Mouse (Mus musculus) regulatory T cell (primary cell): Measurements from ENCODE around the gene Kif24.

ENCODE experiments used
- in situ Hi-C: fragments of 300-600 bp; cut with MboI, MseI; formaldehyde crosslinking; loops from one replicate; pipeline ENCODE4 v1.15.1; 2025; ENCODE audit warnings: high pct_unique_total_duplicates

Kif24 gene

GRCm38 (mm10) chr4:41464345-41465286, at the start of gene Kif24, which contains the start of gene Nudt2:
TSS of gene Kif24 (minus strand) at chr4:41464887.
TSS of gene Nudt2 (plus strand) at chr4:41465151.
- in situ Hi-C loops: loop anchor here (10.0 kb wide), 1 partner anchor 760 kb away; the partner anchor contains the start of gene Aptx

GRCm38 (mm10) chr4:41513714-41514113, 49.0 kb upstream of the Kif24 start:
- in situ Hi-C loops: no loop called here

- in situ Hi-C loops: no loop called here
Observed at GRCm38 (mm10) chr4:41513309-41513708, 48.6 kb upstream of the Kif24 start.

- in situ Hi-C loops: no loop called here
Observed at GRCm38 (mm10) chr4:41507998-41508397, 43.3 kb upstream of the Kif24 start.

- in situ Hi-C loops: no loop called here
Observed at GRCm38 (mm10) chr4:41507326-41507924, 42.7 kb upstream of the Kif24 start.

- in situ Hi-C loops: no loop called here
Observed at GRCm38 (mm10) chr4:41506906-41507305, 42.2 kb upstream of the Kif24 start.

GRCm38 (mm10) chr4:41506156-41506555, 41.5 kb upstream of the Kif24 start:
- in situ Hi-C loops: no loop called here

GRCm38 (mm10) chr4:41505131-41505551, 40.5 kb upstream of the Kif24 start:
- in situ Hi-C loops: no loop called here

- in situ Hi-C loops: no loop called here
Observed at GRCm38 (mm10) chr4:41504325-41504724, 39.6 kb upstream of the Kif24 start.

- in situ Hi-C loops: no loop called here
Observed at GRCm38 (mm10) chr4:41502986-41503412, 38.3 kb upstream of the Kif24 start, which contains the start of gene AI464131. TSS of gene AI464131 (minus strand) at chr4:41503076.

- in situ Hi-C loops: no loop called here
Observed at GRCm38 (mm10) chr4:41502171-41502940, 37.7 kb upstream of the Kif24 start.

GRCm38 (mm10) chr4:41500787-41501186, 36.1 kb upstream of the Kif24 start:
- in situ Hi-C loops: no loop called here

GRCm38 (mm10) chr4:41499619-41500018, 34.9 kb upstream of the Kif24 start:
- in situ Hi-C loops: no loop called here

GRCm38 (mm10) chr4:41498921-41499391, 34.3 kb upstream of the Kif24 start:
- in situ Hi-C loops: no loop called here

GRCm38 (mm10) chr4:41497995-41498845, 33.5 kb upstream of the Kif24 start:
- in situ Hi-C loops: no loop called here

GRCm38 (mm10) chr4:41497579-41497978, 32.9 kb upstream of the Kif24 start:
- in situ Hi-C loops: no loop called here

GRCm38 (mm10) chr4:41497046-41497445, 32.4 kb upstream of the Kif24 start:
- in situ Hi-C loops: no loop called here

- in situ Hi-C loops: no loop called here
Observed at GRCm38 (mm10) chr4:41495850-41496249, 31.2 kb upstream of the Kif24 start.

- in situ Hi-C loops: no loop called here
Observed at GRCm38 (mm10) chr4:41495076-41495475, 30.4 kb upstream of the Kif24 start.

GRCm38 (mm10) chr4:41494378-41494777, 29.7 kb upstream of the Kif24 start:
- in situ Hi-C loops: loop anchor here (5.0 kb wide), 1 partner anchor 52 kb away; no protein-coding TSS in a partner anchor
